Mouse (Mus musculus) stomach, embryonic 14.5 days (tissue): ENCODE data around the gene Cdc42ep1. TPM values are rescaled to one million over a fixed set of nuclear protein-coding genes. Genes with fewer than 3 reads are reported as not detected.

Source experiments
- ATAC-seq: fragments of 200-750 bp; cut with Nextera tagmentation; 2 replicates; pipeline ENCODE4 v1.8.0; 2017; ENCODE audit warnings: low read depth, moderate TSS enrichment; ENCODE audit not compliant: insufficient number of reproducible peaks, insufficient read depth, low FRiP score
- H3K27ac ChIP-seq: fragments of 300-500 bp; sonication (generic); 2 replicates; pipeline ENCODE4 v1.5.1; 2014; ENCODE audit warnings: mild to moderate bottlenecking, low read length, moderate library complexity, mixed read lengths
- H3K27me3 ChIP-seq: fragments of 300-500 bp; sonication (generic); 2 replicates; pipeline ENCODE4 v1.6.1; 2014; ENCODE audit warnings: low read length, control low read depth, mixed read lengths; ENCODE audit not compliant: control insufficient read depth, insufficient read depth
- H3K36me3 ChIP-seq: fragments of 300-500 bp; sonication (generic); 2 replicates; pipeline ENCODE4 v1.6.1; 2014; ENCODE audit warnings: mild to moderate bottlenecking, control low read depth, low read length, moderate library complexity, mixed read lengths; ENCODE audit not compliant: control insufficient read depth, insufficient read depth
- H3K4me1 ChIP-seq: fragments of 300-500 bp; sonication (generic); 2 replicates; pipeline ENCODE4 v1.6.1; 2014; ENCODE audit warnings: low read length, control low read depth, mixed read lengths; ENCODE audit not compliant: control insufficient read depth, insufficient read depth
- H3K4me2 ChIP-seq: fragments of 300-500 bp; sonication (generic); replicated peaks from 2 replicates; pipeline ENCODE4 v1.6.1; 2014; ENCODE audit warnings: low read depth, low read length, control low read depth
- H3K4me3 ChIP-seq: fragments of 300-500 bp; sonication (generic); 2 replicates; pipeline ENCODE4 v1.5.1; 2014; ENCODE audit warnings: low read depth, low read length, control low read depth
- H3K9ac ChIP-seq: fragments of 300-500 bp; sonication (generic); replicated peaks from 2 replicates; pipeline ENCODE4 v1.6.1; 2014; ENCODE audit warnings: low read depth, mild to moderate bottlenecking, control low read depth, low read length, moderate library complexity, mixed read lengths
- H3K9me3 ChIP-seq: fragments of 300-500 bp; sonication (generic); 2 replicates; pipeline ENCODE4 v1.6.1; 2016; ENCODE audit warnings: low read depth, low read length, control low read depth; ENCODE audit not compliant: control insufficient read depth
- WGBS: fragments of 180-500 bp; shearing (Covaris S2); extraction: QIAGEN DNeasy Blood & Tissue Kit; methylation state at CpG from one replicate; pipeline ENCODE4 v1.1.7; 2014; 5-methylcytosine and 5-hydroxymethylcytosine counted together
- polyA plus RNA-seq: library from polyadenylated mRNA; unstranded; fragments of >200 nt; fragmentation: Nextera tagmentation; extraction: Ambion mirVana; gene quantifications from 2 replicates; pipeline ENCODE4 v1.2.1, GENCODE M21; 2014

Gene Cdc42ep1
- polyA plus RNA-seq, 1 experiment from 2014 or later, result 40.7 TPM

GRCm38 (mm10) chr15:78889401-78889853 is 47.0 kb downstream of the Cdc42ep1 start:
- Histone ChIP-seq H3K4me2 (0 out of 2 replicates have a peak overlapping the region, but pooled peaks have one; percentile 7), H3K9me3 (no peaks in the 10 kb centered on the region), H3K4me1 (peaks cover 12% of the 10 kb centered on the region), H3K27me3 (no peaks in the 10 kb centered on the region), H3K27ac (peak overlapping the region; percentile 71), H3K4me3 (no peak overlapping the region), H3K9ac (0 out of 2 replicates have a peak overlapping the region, but pooled peaks have one; percentile 3), H3K36me3 (peaks cover 58% of the 10 kb centered on the region)
- 34% methylated on average over 13 of the region's 13 CpGs for WGBS
- peak; percentile 60 for ATAC-seq

- Histone ChIP-seq H3K9ac (no peak overlapping the region), H3K4me2 (no peak overlapping the region), H3K27ac (no peak overlapping the region), H3K27me3 (no peaks in the 10 kb centered on the region), H3K4me1 (peaks cover 29% of the 10 kb centered on the region), H3K36me3 (peaks cover 32% of the 10 kb centered on the region), H3K4me3 (no peak overlapping the region), H3K9me3 (no peaks in the 10 kb centered on the region)
- ATAC-seq, result 0 out of 2 replicates have a peak, but pooled peaks have one; percentile 12
- WGBS, result 29% methylated on average over 7 of the region's 7 CpGs
Observed at GRCm38 (mm10) chr15:78892440-78892839, 50.0 kb downstream of the Cdc42ep1 start.

GRCm38 (mm10) chr15:78894726-78895125 is 52.3 kb downstream of the Cdc42ep1 start:
- peaks cover 23% of the 10 kb centered on the region for H3K36me3 ChIP-seq
- H3K9me3 ChIP-seq, result no peaks in the 10 kb centered on the region
- 70% methylated on average over 13 of the region's 13 CpGs for WGBS
- H3K4me2 ChIP-seq, result no peak overlapping the region
- ATAC-seq, result no peak
- peaks cover 37% of the 10 kb centered on the region for H3K4me1 ChIP-seq
- H3K9ac ChIP-seq, result no peak overlapping the region
- peak overlapping the region; percentile 58; the same call in 1 of the 2 replicates for H3K27ac ChIP-seq
- no peaks in the 10 kb centered on the region for H3K27me3 ChIP-seq
- H3K4me3 ChIP-seq, result no peak overlapping the region

- no peak overlapping the region for H3K9ac ChIP-seq
- H3K4me2 ChIP-seq, result no peak overlapping the region
- H3K36me3 ChIP-seq, result peaks cover 20% of the 10 kb centered on the region
- H3K4me1 ChIP-seq, result peaks cover 40% of the 10 kb centered on the region
- H3K27ac ChIP-seq, result no peak overlapping the region; the same call in 1 of the 2 replicates
- 76% methylated on average over 2 of the region's 2 CpGs for WGBS
- H3K27me3 ChIP-seq, result no peaks in the 10 kb centered on the region
- H3K9me3 ChIP-seq, result no peaks in the 10 kb centered on the region
- no peak for ATAC-seq
- H3K4me3 ChIP-seq, result no peak overlapping the region
Observed at GRCm38 (mm10) chr15:78895741-78896140, 53.3 kb downstream of the Cdc42ep1 start.

GRCm38 (mm10) chr15:78896149-78896548 is 53.7 kb downstream of the Cdc42ep1 start:
- Histone ChIP-seq H3K27ac (no peak overlapping the region), H3K4me2 (no peak overlapping the region), H3K9ac (no peak overlapping the region), H3K36me3 (peaks cover 20% of the 10 kb centered on the region), H3K9me3 (no peaks in the 10 kb centered on the region), H3K4me3 (no peak overlapping the region), H3K27me3 (no peaks in the 10 kb centered on the region), H3K4me1 (peaks cover 44% of the 10 kb centered on the region)
- 72% methylated on average over 3 of the region's 3 CpGs for WGBS
- no peak for ATAC-seq

GRCm38 (mm10) chr15:78897488-78897887 is 55.1 kb downstream of the Cdc42ep1 start:
- H3K4me2 ChIP-seq, result no peak overlapping the region
- 84% methylated on average over 4 of the region's 4 CpGs for WGBS
- H3K36me3 ChIP-seq, result peaks cover 9% of the 10 kb centered on the region
- no peaks in the 10 kb centered on the region for H3K9me3 ChIP-seq
- no peak for ATAC-seq
- H3K9ac ChIP-seq, result no peak overlapping the region
- no peak overlapping the region for H3K4me3 ChIP-seq
- H3K27ac ChIP-seq, result no peak overlapping the region
- H3K4me1 ChIP-seq, result peaks cover 53% of the 10 kb centered on the region
- H3K27me3 ChIP-seq, result no peaks in the 10 kb centered on the region

GRCm38 (mm10) chr15:78898507-78899001 is 56.1 kb downstream of the Cdc42ep1 start:
- peak overlapping the region; percentile 82; the same call in 1 of the 2 replicates for H3K27ac ChIP-seq
- peak overlapping the region; percentile 67; the same call in 1 of the 2 replicates for H3K4me3 ChIP-seq
- 44% methylated on average over 6 of the region's 6 CpGs for WGBS
- peaks cover 12% of the 10 kb centered on the region for H3K36me3 ChIP-seq
- H3K27me3 ChIP-seq, result no peaks in the 10 kb centered on the region
- no peak for ATAC-seq
- no peaks in the 10 kb centered on the region for H3K9me3 ChIP-seq
- H3K4me1 ChIP-seq, result peaks cover 53% of the 10 kb centered on the region
- peak overlapping the region; percentile 67 for H3K4me2 ChIP-seq
- H3K9ac ChIP-seq, result no peak overlapping the region

- peaks cover 17% of the 10 kb centered on the region; the same call in 1 of the 2 replicates for H3K36me3 ChIP-seq
- ATAC-seq, result no peak
- H3K27ac ChIP-seq, result peak within 1 kb of the TSS; percentile 82
- peak within 1 kb of the TSS; percentile 67 for H3K9ac ChIP-seq
- peak within 1 kb of the TSS; percentile 67 for H3K4me3 ChIP-seq
- no peaks in the 10 kb centered on the region for H3K9me3 ChIP-seq
- WGBS, result 2% methylated on average over 20 of the region's 20 CpGs
- no peaks in the 10 kb centered on the region for H3K27me3 ChIP-seq
- peak within 1 kb of the TSS; percentile 67 for H3K4me2 ChIP-seq
- peaks cover 46% of the 10 kb centered on the region for H3K4me1 ChIP-seq
Observed at GRCm38 (mm10) chr15:78899409-78899739, 57.0 kb downstream of the Cdc42ep1 start, which contains the start of gene Gm49510. TSS of gene Gm49510 (plus strand) at chr15:78899667.
